Mouse (Mus musculus): ENCODE results near the gene Nipsnap1. TPM values are rescaled to one million over a fixed set of nuclear protein-coding genes. Genes with fewer than 3 reads are reported as not detected.

Gene Nipsnap1
- total and polyA plus RNA-seq, 3 experiments: 13.7 to 22.9 TPM; not detected in 1

DNA sequence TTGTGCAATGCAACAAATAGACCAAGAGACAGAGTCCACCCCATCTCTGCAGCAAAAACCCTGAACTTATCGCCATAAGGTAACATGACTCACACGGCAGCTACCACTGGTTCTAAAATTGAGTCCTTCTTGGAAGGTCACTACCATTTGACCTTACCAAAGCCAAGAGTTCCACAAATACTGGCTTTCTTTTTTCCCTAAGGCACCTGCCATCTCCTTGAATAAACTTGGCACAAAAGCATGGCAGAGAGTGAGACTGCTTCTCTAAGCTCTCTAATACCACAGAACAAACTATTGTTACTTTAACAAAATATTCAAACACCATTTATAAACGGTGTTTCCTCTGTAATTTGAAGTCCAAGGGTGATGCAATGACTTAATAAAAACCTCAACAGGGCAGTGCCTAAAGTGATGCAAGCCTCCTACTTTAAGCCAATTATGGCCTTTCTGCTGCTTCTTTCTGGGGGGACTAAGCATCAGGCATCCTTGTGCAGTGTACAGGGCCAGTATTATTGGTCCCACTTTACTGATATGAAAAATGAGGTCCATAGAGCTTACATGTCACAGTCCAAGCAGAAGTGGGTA lies 32.7 kb upstream of the Nipsnap1 start:
- H3K4me3 ChIP-seq (ENCODE audit: control insufficient read depth in 1 of 2, insufficient read depth in 1 of 2, low read depth in 2 of 2, low read length in 2 of 2): no peak overlapping the region
- H3K9ac ChIP-seq (ENCODE audit: control insufficient read depth, low read depth, low read length, poor library complexity, severe bottlenecking): no peak overlapping the region
- no peak overlapping the region for H3K27ac ChIP-seq (ENCODE audit: control insufficient read depth, low read depth, low read length)
- TF ChIP-seq TBP (IDR thresholded peaks at IDR 0.05; ENCODE audit: low read depth, low read length) (no peak), NELFE (IDR thresholded peaks at IDR 0.05; ENCODE audit: low read depth, low read length) (no peak), ZMIZ1 (IDR thresholded peaks at IDR 0.05; ENCODE audit: low read depth, low read length) (no peak), RAD21 (IDR thresholded peaks at IDR 0.05; ENCODE audit: low read depth, low read length) (no peak), CTCF (IDR thresholded peaks at IDR 0.05 in 2 of 3, conservative IDR thresholded peaks at IDR 0.05 in 1 of 3; ENCODE audit: control insufficient read depth in 1 of 3, insufficient read depth in 1 of 3, low read depth in 2 of 3, low read length in 3 of 3, poor library complexity in 1 of 3, severe bottlenecking in 1 of 3) (no peak), TAL1 (IDR thresholded peaks at IDR 0.05; ENCODE audit: low read length) (no peak), BHLHE40 (IDR thresholded peaks at IDR 0.05; ENCODE audit: borderline replicate concordance, low read depth, low read length) (no peak), SIN3A (IDR thresholded peaks at IDR 0.05; ENCODE audit: low read length) (no peak), GABPA (IDR thresholded peaks at IDR 0.05; ENCODE audit: low read depth, low read length) (no peak), MAFK (IDR thresholded peaks at IDR 0.05; ENCODE audit: borderline replicate concordance, low read depth, low read length) (no peak)
- H3K27me3 ChIP-seq (ENCODE audit: control insufficient read depth in 1 of 2, insufficient read depth in 2 of 2, low read length in 2 of 2): no peaks in the 10 kb centered on the region
- peaks cover 0 to 7% of the 10 kb centered on the region in 2 experiments; a peak in 2 of 4 replicates for H3K36me3 ChIP-seq (ENCODE audit: control insufficient read depth in 1 of 2, insufficient read depth in 2 of 2, low read length in 2 of 2)
- H3K9me3 ChIP-seq (replicated peaks; ENCODE audit: insufficient read depth, low read length): no peaks in the 10 kb centered on the region
- H3K4me1 ChIP-seq (ENCODE audit: control insufficient read depth in 1 of 2, insufficient read depth in 2 of 2, low read length in 2 of 2): peaks cover 0 to 3% of the 10 kb centered on the region in 2 experiments; a peak in 2 of 4 replicates
- DNase-seq (ENCODE audit: low read depth, low spot score): no peak
- H3K79me2 ChIP-seq (ENCODE audit: control insufficient read depth, insufficient read depth, low read length, poor library complexity): peaks cover 47% of the 10 kb centered on the region

DNA sequence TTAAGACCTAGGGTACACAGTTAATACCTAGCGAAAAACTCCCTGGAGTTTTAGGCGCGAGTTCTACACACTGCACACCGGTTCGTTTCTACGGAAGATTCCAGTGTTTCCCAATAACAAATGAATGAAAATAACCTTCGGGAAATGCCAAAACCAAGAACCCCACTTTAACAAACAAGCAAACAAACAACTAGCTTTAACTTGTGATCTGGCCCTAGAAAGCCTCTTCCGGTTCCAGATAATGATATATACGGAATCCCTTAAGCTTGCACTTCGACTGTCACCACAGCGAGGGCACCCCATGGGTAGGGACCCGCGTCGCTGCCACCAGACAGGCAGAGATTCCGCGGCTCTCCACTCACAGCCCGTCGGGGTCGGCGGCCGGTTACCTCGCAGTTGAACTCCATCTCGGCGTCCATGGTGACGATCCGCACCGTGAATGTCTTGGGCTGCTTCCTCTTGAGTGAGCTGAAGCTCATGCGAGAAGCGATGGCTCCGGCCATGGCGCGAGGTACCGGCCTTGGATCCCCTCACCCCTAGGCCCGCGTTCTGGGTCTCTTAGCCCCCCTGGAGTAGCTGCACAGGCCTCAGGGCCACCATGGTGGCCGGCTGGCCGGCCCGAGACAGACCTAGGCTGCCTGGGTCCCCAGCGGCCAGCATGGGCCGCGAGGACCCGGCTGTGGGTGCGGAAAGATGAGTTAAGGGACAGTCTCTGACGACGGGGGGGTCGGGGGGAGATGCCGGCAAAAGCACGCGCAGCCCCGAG lies 25.1 kb upstream of the Nipsnap1 start:
- DNase-seq (ENCODE audit: low read depth, low spot score): peak; percentile 83
- no peaks in the 10 kb centered on the region for H3K9me3 ChIP-seq (replicated peaks; ENCODE audit: insufficient read depth, low read length)
- peaks cover 0 to 14% of the 10 kb centered on the region in 2 experiments; a peak in 2 of 4 replicates for H3K36me3 ChIP-seq (ENCODE audit: control insufficient read depth in 1 of 2, insufficient read depth in 2 of 2, low read length in 2 of 2)
- peaks cover 0 to 11% of the 10 kb centered on the region in 2 experiments; a peak in 1 of 4 replicates for H3K4me1 ChIP-seq (ENCODE audit: control insufficient read depth in 1 of 2, insufficient read depth in 2 of 2, low read length in 2 of 2)
- H3K4me3 ChIP-seq (ENCODE audit: control insufficient read depth in 1 of 2, insufficient read depth in 1 of 2, low read depth in 2 of 2, low read length in 2 of 2): peak overlapping the region; percentile 69 to 98
- no peaks in the 10 kb centered on the region for H3K27me3 ChIP-seq (ENCODE audit: control insufficient read depth in 1 of 2, insufficient read depth in 2 of 2, low read length in 2 of 2)
- peak overlapping the region; percentile 96 for H3K9ac ChIP-seq (ENCODE audit: control insufficient read depth, low read depth, low read length, poor library complexity, severe bottlenecking)
- peak overlapping the region; percentile 81 for H3K27ac ChIP-seq (ENCODE audit: control insufficient read depth, low read depth, low read length)
- peaks cover 35% of the 10 kb centered on the region for H3K79me2 ChIP-seq (ENCODE audit: control insufficient read depth, insufficient read depth, low read length, poor library complexity)
- TF ChIP-seq TAL1 (IDR thresholded peaks at IDR 0.05; ENCODE audit: low read length) (no peak), EP300 (IDR thresholded peaks at IDR 0.05; ENCODE audit: low read depth in 1 of 2, low read length in 2 of 2) (0 out of 4 replicates have a peak, but pooled peaks of 1 of the 2 experiments have one; percentile 17), NELFE (IDR thresholded peaks at IDR 0.05; ENCODE audit: low read depth, low read length) (no peak; the same call in none of the 2 replicates), USF1 (IDR thresholded peaks at IDR 0.05; ENCODE audit: low read depth, low read length) (no peak; the same call in 1 of the 2 replicates), KAT2A (conservative IDR thresholded peaks at IDR 0.05; ENCODE audit: low read depth, low read length) (no peak), NRF1 (IDR thresholded peaks at IDR 0.05; ENCODE audit: insufficient read depth, low read depth, low read length, poor library complexity, severe bottlenecking) (no peak), MAZ (IDR thresholded peaks at IDR 0.05; ENCODE audit: low read depth, low read length) (no peak), CTCF (IDR thresholded peaks at IDR 0.05 in 2 of 3, conservative IDR thresholded peaks at IDR 0.05 in 1 of 3; ENCODE audit: control insufficient read depth in 1 of 3, insufficient read depth in 1 of 3, low read depth in 2 of 3, low read length in 3 of 3, poor library complexity in 1 of 3, severe bottlenecking in 1 of 3) (no peak), POLR2A (IDR thresholded peaks at IDR 0.05; ENCODE audit: control insufficient read depth in 1 of 2, insufficient read depth in 1 of 2, low read depth in 1 of 2, low read length in 2 of 2, poor library complexity in 1 of 2) (peak; percentile 18 to 42; a peak in 1 of 4 replicates), POLR2AphosphoS2 (IDR thresholded peaks at IDR 0.05; ENCODE audit: low read length) (peak; percentile 69), CHD1 (IDR thresholded peaks at IDR 0.05; ENCODE audit: low read depth, low read length) (peak; percentile 94; the same call in 1 of the 2 replicates), UBTF (IDR thresholded peaks at IDR 0.05; ENCODE audit: borderline replicate concordance, insufficient read depth, low read depth, low read length) (peak; percentile 13; the same call in 1 of the 2 replicates), HCFC1 (IDR thresholded peaks at IDR 0.05; ENCODE audit: low read depth, low read length) (peak; percentile 50), ZMIZ1 (IDR thresholded peaks at IDR 0.05; ENCODE audit: low read depth, low read length) (peak; percentile 42; the same call in 1 of the 2 replicates), BHLHE40 (IDR thresholded peaks at IDR 0.05; ENCODE audit: borderline replicate concordance, low read depth, low read length) (no peak), MAFK (IDR thresholded peaks at IDR 0.05; ENCODE audit: borderline replicate concordance, low read depth, low read length) (no peak), ETS1 (IDR thresholded peaks at IDR 0.05; ENCODE audit: low read depth, low read length) (peak; percentile 48), USF2 (IDR thresholded peaks at IDR 0.05; ENCODE audit: borderline replicate concordance in 1 of 2, insufficient read depth in 1 of 2, low read depth in 1 of 2, low read length in 2 of 2) (no peak), TBP (IDR thresholded peaks at IDR 0.05; ENCODE audit: low read depth, low read length) (peak; percentile 66; the same call in 1 of the 2 replicates), SMC3 (IDR thresholded peaks at IDR 0.05; ENCODE audit: low read depth, low read length) (no peak), POLR2AphosphoS5 (IDR thresholded peaks at IDR 0.05; ENCODE audit: borderline replicate concordance, low read depth, low read length) (no peak), ELF1 (IDR thresholded peaks at IDR 0.05; ENCODE audit: low read depth, low read length) (peak; percentile 76)
